Mouse (Mus musculus): ENCODE results near the gene Slc9b1. TPM values are rescaled to one million over a fixed set of nuclear protein-coding genes. Genes with fewer than 3 reads are reported as not detected.

Slc9b1 gene
- polyA plus RNA-seq, 1 experiment: not detected

DNA sequence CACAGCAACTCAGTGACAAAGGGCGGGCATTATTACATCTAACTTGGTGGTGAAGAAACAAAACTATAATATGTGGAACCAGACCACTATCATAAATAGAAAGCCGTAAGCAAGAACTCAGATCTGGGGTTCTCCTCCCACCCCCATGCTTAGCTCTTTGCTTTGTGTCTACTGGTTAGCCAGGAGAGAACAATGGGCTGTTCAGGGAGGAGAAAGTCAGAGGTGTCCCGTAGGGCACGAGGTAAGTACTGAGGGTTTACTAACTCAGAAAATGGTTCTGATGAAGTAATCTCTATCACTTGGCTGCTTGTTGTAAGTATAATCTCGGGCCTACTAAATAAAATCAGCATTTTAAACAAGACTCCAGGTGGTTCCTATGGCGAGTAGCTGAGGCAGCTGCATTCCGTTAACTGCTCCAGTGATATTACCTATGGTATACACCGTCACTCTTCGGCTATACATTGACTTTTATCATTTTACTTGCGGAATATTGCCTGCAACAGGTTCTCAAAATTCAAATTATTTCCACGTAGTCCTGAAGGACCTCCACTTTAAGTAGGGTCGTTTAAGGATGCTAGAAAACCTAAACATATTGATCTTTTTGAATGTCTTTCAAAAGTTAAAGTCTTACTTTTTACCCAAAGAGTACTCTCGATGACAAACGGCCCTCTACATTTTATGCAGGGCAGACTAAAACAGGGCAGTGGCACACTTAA lies 89.2 kb downstream of the Slc9b1 start:
- Histone ChIP-seq H3K4me2 (ENCODE audit: low read depth) (peak overlapping the region; percentile 75), H3K36me3 (ENCODE audit: control insufficient read depth, insufficient read depth) (peaks cover 12% of the 10 kb centered on the region), H3ac (ENCODE audit: control insufficient read depth, insufficient read length) (peak overlapping the region; percentile 94), H3K79me2 (ENCODE audit: control insufficient read depth, insufficient read depth) (peaks cover 27% of the 10 kb centered on the region), H3K4me3 (peak overlapping the region; percentile 98), H3K27me3 (ENCODE audit: control insufficient read depth, insufficient read depth, insufficient read length) (no peaks in the 10 kb centered on the region)
- TF ChIP-seq TCF3 (IDR thresholded peaks at IDR 0.05; ENCODE audit: insufficient read length, low read depth): no peak

DNA sequence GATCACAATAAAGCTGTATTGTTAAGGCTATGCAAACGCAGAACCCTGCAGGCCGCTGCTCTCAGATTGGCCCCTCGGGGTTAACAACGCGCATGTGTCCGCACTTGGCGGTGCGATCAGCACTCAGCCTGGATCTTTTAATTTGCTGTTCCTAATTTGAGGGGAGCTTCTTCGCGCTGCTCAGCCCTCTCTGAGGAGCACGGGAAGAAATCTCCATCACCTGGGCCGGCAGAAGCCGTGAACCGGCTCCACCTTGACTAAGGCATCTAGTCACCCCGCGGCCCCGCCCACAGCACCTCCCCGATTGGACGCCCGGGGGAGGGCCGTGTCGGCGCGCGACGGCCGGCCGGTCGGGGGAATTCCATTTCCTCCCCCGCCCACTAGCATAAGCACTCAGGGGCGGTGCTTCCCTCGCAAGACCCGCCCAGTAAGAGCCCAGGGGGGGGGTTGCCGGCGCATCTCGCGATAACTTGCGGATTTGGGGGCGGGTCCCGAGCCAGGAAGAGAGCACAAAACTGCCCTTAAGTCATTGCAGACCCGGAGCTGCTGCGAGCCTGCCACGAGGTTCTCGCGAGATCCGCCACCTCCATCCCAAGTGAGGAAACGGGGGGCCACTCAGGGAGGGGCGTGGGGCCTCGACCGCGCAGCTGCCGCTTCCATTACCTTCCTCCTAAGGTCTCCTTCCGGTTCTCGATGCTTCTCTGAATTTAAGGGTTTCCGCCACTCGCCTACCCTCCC lies 90.1 kb downstream of the Slc9b1 start, which contains the start of gene Ube2d3:
Gene Ube2d3, plus strand, starts transcription at position 392 of the 738 bp plus-strand sequence.
- peak within 1 kb of the TSS; percentile 94 for H3ac ChIP-seq (ENCODE audit: control insufficient read depth, insufficient read length)
- H3K27me3 ChIP-seq (ENCODE audit: control insufficient read depth, insufficient read depth, insufficient read length): no peaks in the 10 kb centered on the region
- H3K4me2 ChIP-seq (ENCODE audit: low read depth): peak within 1 kb of the TSS; percentile 75
- H3K4me3 ChIP-seq: peak within 1 kb of the TSS; percentile 98
- peaks cover 15% of the 10 kb centered on the region for H3K36me3 ChIP-seq (ENCODE audit: control insufficient read depth, insufficient read depth)
- TF ChIP-seq SRF (IDR thresholded peaks at IDR 0.05; ENCODE audit: control insufficient read depth, insufficient read length, low read depth) (peak; percentile 89), MYOD1 (IDR thresholded peaks at IDR 0.05; ENCODE audit: control insufficient read depth in 1 of 3, insufficient read length in 2 of 3, low read depth in 2 of 3) (peak in 2 of 3 experiments; percentile 45 to 73), USF1 (IDR thresholded peaks at IDR 0.05; ENCODE audit: low read depth) (no peak), TCF3 (IDR thresholded peaks at IDR 0.05; ENCODE audit: insufficient read length, low read depth) (no peak), CEBPB (IDR thresholded peaks at IDR 0.05; ENCODE audit: insufficient read depth, poor library complexity, severe bottlenecking) (no peak), POLR2A (IDR thresholded peaks at IDR 0.05; ENCODE audit: insufficient read length, low read depth) (peak; percentile 52), POLR2AphosphoS2 (IDR thresholded peaks at IDR 0.05; ENCODE audit: insufficient read length, low read depth) (peak; percentile 82), E2F4 (IDR thresholded peaks at IDR 0.05; ENCODE audit: insufficient read depth) (no peak), MAX (IDR thresholded peaks at IDR 0.05; ENCODE audit: low read depth) (no peak), REST (IDR thresholded peaks at IDR 0.05; ENCODE audit: insufficient read depth, insufficient read length) (no peak), TCF12 (IDR thresholded peaks at IDR 0.05; ENCODE audit: insufficient read depth, poor library complexity, severe bottlenecking) (no peak), MYOG (IDR thresholded peaks at IDR 0.05; ENCODE audit: control insufficient read depth in 1 of 3, insufficient read depth in 1 of 3, insufficient read length in 2 of 3, low read depth in 2 of 3) (peak in 2 of 3 experiments; percentile 44 to 56)
- H3K79me2 ChIP-seq (ENCODE audit: control insufficient read depth, insufficient read depth): peaks cover 36% of the 10 kb centered on the region

DNA sequence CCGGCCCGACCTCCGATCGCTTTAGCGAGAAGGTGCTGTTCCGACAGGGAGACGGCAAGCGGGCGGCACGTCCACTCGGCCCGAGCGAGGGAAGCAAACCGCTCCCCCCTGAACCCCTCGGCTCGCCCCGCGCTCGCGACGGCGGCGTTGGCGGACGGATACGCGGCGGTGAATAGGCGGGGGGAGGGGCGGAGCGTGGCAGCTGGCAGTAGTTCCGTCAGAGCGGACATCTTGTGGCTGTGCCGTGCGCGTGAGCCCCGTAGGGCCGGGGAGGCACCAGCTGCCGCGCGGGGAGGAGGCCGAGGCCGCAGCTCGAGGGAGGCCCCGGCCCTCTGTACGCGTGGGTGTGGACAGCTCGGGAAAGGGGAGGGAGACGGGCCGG lies 90.7 kb downstream of the Slc9b1 start:
- Histone ChIP-seq H3K27me3 (ENCODE audit: control insufficient read depth, insufficient read depth, insufficient read length) (no peaks in the 10 kb centered on the region), H3K4me2 (ENCODE audit: low read depth) (no peak overlapping the region), H3ac (ENCODE audit: control insufficient read depth, insufficient read length) (peak overlapping the region; percentile 94), H3K4me3 (peak overlapping the region; percentile 98), H3K79me2 (ENCODE audit: control insufficient read depth, insufficient read depth) (peaks cover 42% of the 10 kb centered on the region), H3K36me3 (ENCODE audit: control insufficient read depth, insufficient read depth) (peaks cover 21% of the 10 kb centered on the region)
- TF ChIP-seq MYOD1 (IDR thresholded peaks at IDR 0.05; ENCODE audit: control insufficient read depth in 1 of 3, insufficient read length in 2 of 3, low read depth in 2 of 3) (peak in 2 of 3 experiments; percentile 72 to 90), POLR2AphosphoS2 (IDR thresholded peaks at IDR 0.05; ENCODE audit: insufficient read length, low read depth) (peak; percentile 90), E2F4 (IDR thresholded peaks at IDR 0.05; ENCODE audit: insufficient read depth) (no peak), REST (IDR thresholded peaks at IDR 0.05; ENCODE audit: insufficient read depth, insufficient read length) (peak; percentile 46), TCF3 (IDR thresholded peaks at IDR 0.05; ENCODE audit: insufficient read length, low read depth) (peak; percentile 67), MAX (IDR thresholded peaks at IDR 0.05; ENCODE audit: low read depth) (no peak), MYOG (IDR thresholded peaks at IDR 0.05; ENCODE audit: control insufficient read depth in 1 of 3, insufficient read depth in 1 of 3, insufficient read length in 2 of 3, low read depth in 2 of 3) (peak in 2 of 3 experiments; percentile 82 to 89), POLR2A (IDR thresholded peaks at IDR 0.05; ENCODE audit: insufficient read length, low read depth) (peak; percentile 65), SRF (IDR thresholded peaks at IDR 0.05; ENCODE audit: control insufficient read depth, insufficient read length, low read depth) (no peak)

DNA sequence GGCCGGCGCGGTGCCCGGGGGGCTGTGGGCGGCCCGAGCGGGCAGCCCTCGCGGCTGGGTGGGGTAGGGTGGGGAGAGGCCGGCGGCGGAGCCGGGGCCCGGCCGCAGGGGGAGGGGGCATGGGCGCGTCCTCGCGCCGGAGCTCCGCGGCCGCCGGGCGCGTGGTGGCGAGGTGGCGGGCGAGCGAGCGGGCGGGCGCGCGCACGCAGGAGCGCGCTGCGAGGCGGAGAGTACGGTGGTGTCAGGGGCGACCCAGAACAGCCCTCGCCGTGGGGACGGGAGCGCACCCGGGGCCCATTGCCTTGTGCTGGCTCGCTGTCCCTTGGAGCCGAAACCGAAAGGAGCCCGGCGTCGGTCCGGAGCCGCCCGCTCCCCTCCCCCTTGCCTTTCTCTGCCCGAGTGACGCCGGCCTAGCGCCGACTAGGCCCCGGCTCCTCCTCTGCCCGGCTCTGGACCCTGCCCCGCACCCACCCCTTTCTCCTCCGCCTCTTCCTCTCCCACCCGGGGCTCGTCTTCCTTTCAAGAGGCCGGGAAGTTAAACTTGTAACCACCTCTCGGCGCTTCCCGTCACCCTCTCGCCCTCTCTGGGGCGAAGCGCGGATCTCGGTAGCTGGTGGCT lies 91.2 kb downstream of the Slc9b1 start:
- peaks cover 47% of the 10 kb centered on the region for H3K79me2 ChIP-seq (ENCODE audit: control insufficient read depth, insufficient read depth)
- H3K4me2 ChIP-seq (ENCODE audit: low read depth): peak overlapping the region; percentile 70
- H3K4me3 ChIP-seq: peak overlapping the region; percentile 98
- H3ac ChIP-seq (ENCODE audit: control insufficient read depth, insufficient read length): peak overlapping the region; percentile 94
- no peak for TF ChIP-seq TCF3 (IDR thresholded peaks at IDR 0.05; ENCODE audit: insufficient read length, low read depth)
- TF ChIP-seq TCF12 (IDR thresholded peaks at IDR 0.05; ENCODE audit: insufficient read depth, poor library complexity, severe bottlenecking): no peak
- TF ChIP-seq MYOG (IDR thresholded peaks at IDR 0.05; ENCODE audit: control insufficient read depth in 1 of 3, insufficient read depth in 1 of 3, insufficient read length in 2 of 3, low read depth in 2 of 3): no peak
- no peak for TF ChIP-seq USF1 (IDR thresholded peaks at IDR 0.05; ENCODE audit: low read depth)
- TF ChIP-seq MAX (IDR thresholded peaks at IDR 0.05; ENCODE audit: low read depth): no peak
- TF ChIP-seq CEBPB (IDR thresholded peaks at IDR 0.05; ENCODE audit: insufficient read depth, poor library complexity, severe bottlenecking): no peak
- TF ChIP-seq POLR2AphosphoS2 (IDR thresholded peaks at IDR 0.05; ENCODE audit: insufficient read length, low read depth): peak; percentile 83
- TF ChIP-seq POLR2A (IDR thresholded peaks at IDR 0.05; ENCODE audit: insufficient read length, low read depth): peak; percentile 66
- TF ChIP-seq REST (IDR thresholded peaks at IDR 0.05; ENCODE audit: insufficient read depth, insufficient read length): no peak
- TF ChIP-seq E2F4 (IDR thresholded peaks at IDR 0.05; ENCODE audit: insufficient read depth): no peak
- H3K27me3 ChIP-seq (ENCODE audit: control insufficient read depth, insufficient read depth, insufficient read length): no peaks in the 10 kb centered on the region
- peaks cover 26% of the 10 kb centered on the region for H3K36me3 ChIP-seq (ENCODE audit: control insufficient read depth, insufficient read depth)

Data from myocyte (in vitro differentiated cells).